Mouse (Mus musculus) bone marrow, adult 2 months (tissue): ENCODE results near the gene Iba57.

Experiments
- CTCF ChIP-seq: fragments of 200-500 bp; IDR thresholded peaks from 2 replicates; pipeline ENCODE4 v1.5.1; 2011; ENCODE audit warnings: low read length, control low read depth; ENCODE audit not compliant: control insufficient read depth, insufficient read depth
- POLR2A ChIP-seq: fragments of 200-500 bp; IDR thresholded peaks from 2 replicates; pipeline ENCODE4 v1.6.1; 2011; ENCODE audit warnings: low read depth, mild to moderate bottlenecking, control low read depth, low read length, borderline replicate concordance; ENCODE audit not compliant: control insufficient read depth

- TF ChIP-seq CTCF (no peak), POLR2A (no peak)
These were observed 12.9 kb upstream of the Iba57 start for GRCm38 (mm10) chr11:59176475-59176874.
